Comparison of ENCODE assay signal across 22 mouse cellular contexts in the genomic region with DNA sequence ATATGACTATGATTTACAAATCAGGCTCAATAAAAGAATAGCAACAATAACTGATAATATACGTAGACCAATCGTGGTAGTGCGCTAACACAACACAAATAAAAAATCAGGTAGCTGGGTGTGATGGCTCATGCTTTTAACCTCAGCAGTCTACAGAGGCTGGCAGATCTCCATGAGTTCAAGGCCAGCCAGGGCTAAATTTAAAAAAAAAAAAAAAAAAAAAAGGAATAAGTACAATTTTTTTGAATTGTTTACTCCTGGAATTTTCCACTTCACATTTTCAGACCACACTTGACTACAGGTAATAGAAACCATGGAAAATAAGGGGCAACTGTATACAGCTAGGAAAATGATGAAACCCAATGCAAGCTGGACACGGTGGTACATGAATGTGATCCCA.
A peak's percentile ranks its signal among the peaks of the same experiment; 100 is the strongest.
DNase-seq lines count a peak whose midpoint lies in the region; ATAC-seq and TF ChIP-seq lines count a peak whose summit lies in the region.
"Had no signal": no experiment of that assay in that cellular context is flagged by ENCODE, and none has a peak within 500 bp of the region (broad histone marks: within the 10 kb centered on the region; RNA-seq: fewer than 3 reads in every experiment).

No protein-coding gene starts in this region.

- no peak overlapping the region for H3K4me2 ChIP-seq in forebrain, embryonic 12.5 days
- no peak overlapping the region for H3K4me2 ChIP-seq in forebrain, embryonic 14.5 days (ENCODE audit: low read length)
- no peak overlapping the region for H3K4me2 ChIP-seq in midbrain, postnatal 0 days (ENCODE audit: low read depth, low read length, poor library complexity, severe bottlenecking)
- H3K4me2 ChIP-seq: embryonic facial prominence, embryonic 15.5 days; heart, embryonic 15.5 days; limb, embryonic 15.5 days had no signal

- no peaks in the 10 kb centered on the region for H3K9me3 ChIP-seq in forebrain, embryonic 12.5 days
- no peaks in the 10 kb centered on the region for H3K9me3 ChIP-seq in forebrain, embryonic 10.5 days
- no peaks in the 10 kb centered on the region for H3K9me3 ChIP-seq in forebrain, embryonic 14.5 days (replicated peaks; ENCODE audit: control insufficient read depth, low read length)
- H3K9me3 ChIP-seq in midbrain, postnatal 0 days (ENCODE audit: low read length): no peaks in the 10 kb centered on the region
- H3K9me3 ChIP-seq: embryonic facial prominence, embryonic 15.5 days; heart, embryonic 15.5 days; limb, embryonic 15.5 days had no signal

- no peak overlapping the region for H3K9ac ChIP-seq in forebrain, embryonic 12.5 days
- no peak overlapping the region for H3K9ac ChIP-seq in forebrain, embryonic 14.5 days (ENCODE audit: low read length)
- H3K9ac ChIP-seq in midbrain, postnatal 0 days (replicated peaks; ENCODE audit: low read length, poor library complexity, severe bottlenecking): no peak overlapping the region
- H3K9ac ChIP-seq: embryonic facial prominence, embryonic 15.5 days; heart, embryonic 15.5 days; limb, embryonic 15.5 days had no signal

- H3K36me3 ChIP-seq in forebrain, embryonic 12.5 days (replicated peaks): no peaks in the 10 kb centered on the region
- H3K36me3 ChIP-seq in forebrain, embryonic 10.5 days (replicated peaks): no peaks in the 10 kb centered on the region
- H3K36me3 ChIP-seq in forebrain, embryonic 14.5 days (ENCODE audit: control insufficient read depth, insufficient read depth, low read length): no peaks in the 10 kb centered on the region
- no peaks in the 10 kb centered on the region for H3K36me3 ChIP-seq in midbrain, postnatal 0 days (ENCODE audit: insufficient read depth, low read length)
- H3K36me3 ChIP-seq: embryonic facial prominence, embryonic 15.5 days; heart, embryonic 15.5 days; limb, embryonic 15.5 days had no signal

- H3K27ac ChIP-seq in forebrain, embryonic 12.5 days: peak overlapping the region; percentile 38
- no peak overlapping the region for H3K27ac ChIP-seq in forebrain, embryonic 10.5 days
- H3K27ac ChIP-seq in left cerebral cortex, adult 2 months: 0 out of 2 replicates have a peak overlapping the region, but pooled peaks have one; percentile 29
- peak overlapping the region; percentile 22; the same call in 1 of the 2 replicates for H3K27ac ChIP-seq in forebrain, embryonic 14.5 days (ENCODE audit: low read depth, low read length)
- H3K27ac ChIP-seq in midbrain, postnatal 0 days (ENCODE audit: low read depth, low read length): peak overlapping the region; percentile 63; the same call in 1 of the 2 replicates
- H3K27ac ChIP-seq: embryonic facial prominence, embryonic 15.5 days; heart, embryonic 15.5 days; kidney, postnatal 0 days; limb, embryonic 15.5 days had no signal

- no peaks in the 10 kb centered on the region for H3K27me3 ChIP-seq in forebrain, embryonic 12.5 days
- H3K27me3 ChIP-seq in forebrain, embryonic 10.5 days (ENCODE audit: poor library complexity, severe bottlenecking): no peaks in the 10 kb centered on the region
- no peaks in the 10 kb centered on the region for H3K27me3 ChIP-seq in forebrain, embryonic 14.5 days (replicated peaks; ENCODE audit: control insufficient read depth, insufficient read depth, low read length)
- H3K27me3 ChIP-seq in midbrain, postnatal 0 days (ENCODE audit: insufficient read depth, low read length): no peaks in the 10 kb centered on the region
- H3K27me3 ChIP-seq: embryonic facial prominence, embryonic 15.5 days; heart, embryonic 15.5 days; limb, embryonic 15.5 days had no signal

- no peak overlapping the region for H3K4me3 ChIP-seq in forebrain, embryonic 12.5 days (replicated peaks)
- H3K4me3 ChIP-seq in forebrain, embryonic 10.5 days: no peak overlapping the region
- H3K4me3 ChIP-seq in left cerebral cortex, adult 2 months: no peak overlapping the region
- H3K4me3 ChIP-seq in forebrain, embryonic 14.5 days (ENCODE audit: low read depth, low read length): no peak overlapping the region
- no peak overlapping the region for H3K4me3 ChIP-seq in midbrain, postnatal 0 days (ENCODE audit: low read depth, low read length)
- H3K4me3 ChIP-seq: embryonic facial prominence, embryonic 15.5 days; heart, embryonic 15.5 days; limb, embryonic 15.5 days had no signal

- no peak for ATAC-seq in forebrain, embryonic 12.5 days (ENCODE audit: low FRiP score)
- no peak for ATAC-seq in forebrain, embryonic 14.5 days
- no peak for ATAC-seq in midbrain, postnatal 0 days (ENCODE audit: low FRiP score)
- ATAC-seq: CD4-positive, CD25-positive, alpha-beta regulatory T cell, adult 4 months; intestine, embryonic 16.5 days had no signal

- intact Hi-C loops in left cerebral cortex, adult 2 months (cut with DNase I): loop anchor here (5.0 kb wide), 1 partner anchor 56 kb away; no protein-coding TSS in a partner anchor
- intact Hi-C loops in left cerebral cortex, postnatal 14 days (cut with DNase I): no loop called here

- 97% methylated on average over 4 of the region's 4 CpGs for WGBS in forebrain, embryonic 12.5 days
- WGBS in forebrain, embryonic 10.5 days: 96% methylated on average over 4 of the region's 4 CpGs
- WGBS in forebrain, embryonic 14.5 days: 96% methylated on average over 4 of the region's 4 CpGs
- 93% methylated on average over 4 of the region's 4 CpGs for WGBS in midbrain, postnatal 0 days

- H3K4me1 ChIP-seq in forebrain, embryonic 12.5 days: peaks cover 24% of the 10 kb centered on the region
- H3K4me1 ChIP-seq in forebrain, embryonic 10.5 days: peaks cover 21% of the 10 kb centered on the region
- peaks cover 3% of the 10 kb centered on the region; the same call in 1 of the 2 replicates for H3K4me1 ChIP-seq in forebrain, embryonic 14.5 days (ENCODE audit: control insufficient read depth, insufficient read depth, low read length)
- no peaks in the 10 kb centered on the region for H3K4me1 ChIP-seq in midbrain, postnatal 0 days (ENCODE audit: insufficient read depth, low read length)

- no peak for TF ChIP-seq CTCF in left cerebral cortex, adult 2 months (IDR thresholded peaks at IDR 0.05)
- TF ChIP-seq CTCF in midbrain, postnatal 0 days (IDR thresholded peaks at IDR 0.05): no peak

- no peak for DNase-seq in forebrain, embryonic 10.5 days (ENCODE audit: extremely low spot score, low spot score)
- no peak for DNase-seq in left cerebral cortex, adult 2 months (ENCODE audit: extremely low spot score in 1 of 2, low spot score in 2 of 2)
- no peak for DNase-seq in left cerebral cortex, postnatal 14 days (ENCODE audit: low spot score in 2 of 2)
- DNase-seq in forebrain, embryonic 14.5 days (ENCODE audit: low spot score): no peak
- no peak for DNase-seq in midbrain, postnatal 0 days (ENCODE audit: low spot score)
- DNase-seq in right cerebral cortex, postnatal 25 days: no peak
- DNase-seq in lung, postnatal 14 days: no peak
- DNase-seq: adrenal gland, postnatal 36 days; cerebellum, adult 11-12 months; cerebellum, postnatal 14 days; gastrocnemius, postnatal 36 days; heart, postnatal 4 days; layer of hippocampus, postnatal 36 days; spleen, adult 18-20 months; thymus, postnatal 36 days had no signal
